Mouse (Mus musculus): ENCODE measurements at regions not wholly inside any gene's neighbourhood (a gene's known extent, or its start where the extent isn't known, plus 50 kb on each side); places are given as distances from the start of the nearest gene placed in this dataset.

DNA sequence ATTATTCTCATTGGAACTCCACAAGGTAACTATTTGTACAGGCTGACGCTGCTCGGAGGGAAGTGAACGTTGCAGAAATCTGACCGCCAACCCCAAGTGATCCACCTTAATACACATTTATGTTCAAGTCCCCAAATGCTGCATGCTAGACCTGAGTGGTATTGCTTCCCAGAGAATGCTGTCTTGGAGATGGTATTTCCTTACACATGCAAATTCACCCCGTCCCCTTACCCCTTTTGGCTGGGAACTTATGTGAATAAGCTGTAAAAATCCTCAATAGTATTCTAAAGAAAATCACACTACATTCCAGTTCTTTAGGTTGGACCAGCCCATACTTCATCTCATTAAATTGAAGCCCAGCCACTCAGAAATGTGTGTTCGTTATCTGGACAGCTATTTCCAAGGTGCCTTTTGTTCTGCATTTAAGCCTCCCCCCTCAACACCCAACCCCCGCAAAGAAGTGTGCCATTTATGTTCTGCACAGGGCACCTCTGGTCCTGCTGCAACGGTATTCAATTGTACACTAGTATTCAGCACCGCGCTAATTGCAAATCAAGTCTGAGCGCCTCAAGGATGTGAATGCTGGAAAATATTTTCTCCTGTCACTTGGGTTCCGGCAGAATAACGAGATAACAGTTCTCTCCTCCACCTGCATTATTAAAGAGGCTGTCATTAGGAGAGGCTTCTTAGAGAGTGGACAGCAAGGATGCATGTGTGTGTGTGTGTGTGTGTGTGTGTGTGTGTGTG is 278.0 kb upstream of the Tas2r119 start:
- TF ChIP-seq POLR2A (IDR thresholded peaks at IDR 0.05; ENCODE audit: borderline replicate concordance, extremely low read depth, insufficient read depth, insufficient read length, poor library complexity, severe bottlenecking), result no peak
- TF ChIP-seq CTCF (IDR thresholded peaks at IDR 0.05; ENCODE audit: borderline replicate concordance, extremely low read depth, insufficient read depth, insufficient read length), result no peak
